In the genomic region with DNA sequence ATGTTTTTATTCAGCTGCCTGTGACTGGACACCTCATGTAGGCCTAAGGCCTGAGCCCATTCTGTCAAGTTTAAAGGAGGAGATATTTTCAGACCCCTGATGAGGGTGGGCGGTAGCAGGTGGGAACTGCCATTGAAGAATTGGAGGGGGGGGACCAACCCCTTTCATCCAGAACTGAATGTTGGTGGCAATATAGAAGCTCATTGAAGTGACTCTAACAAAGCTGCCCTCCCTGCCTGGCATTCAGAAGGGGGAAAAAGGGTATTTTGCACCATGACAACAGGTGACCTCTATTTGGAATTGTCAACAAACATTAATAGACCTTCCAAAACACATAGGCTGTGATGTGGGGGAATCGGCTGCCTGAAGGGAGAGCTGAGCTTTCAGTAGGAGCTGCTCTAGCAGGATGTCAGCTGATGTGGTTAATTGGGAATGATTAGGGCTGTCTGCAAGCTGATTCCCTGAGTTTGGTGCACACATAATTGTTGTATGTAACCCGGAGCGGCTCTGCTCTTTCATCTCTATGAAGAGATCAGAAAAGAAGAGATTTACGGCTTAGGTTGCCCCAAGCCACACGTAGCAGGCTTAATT, we compare ENCODE assay signal across 15 mouse cellular contexts.
DNase-seq lines count a peak whose midpoint lies in the region; ATAC-seq and TF ChIP-seq lines count a peak whose summit lies in the region.
"Had no signal": no experiment of that assay in that cellular context is flagged by ENCODE, and none has a peak within 500 bp of the region (broad histone marks: within the 10 kb centered on the region; RNA-seq: fewer than 3 reads in every experiment).

No protein-coding gene starts in this region.

- H3K9ac ChIP-seq in hindbrain, embryonic 12.5 days = no peak overlapping the region
- H3K9ac ChIP-seq in forebrain, embryonic 12.5 days = no peak overlapping the region
- no peak overlapping the region for H3K9ac ChIP-seq in limb, embryonic 11.5 days (ENCODE audit: low read length)
- no peak overlapping the region for H3K9ac ChIP-seq in lung, postnatal 0 days (replicated peaks; ENCODE audit: low read depth)
- H3K9ac ChIP-seq: heart, embryonic 15.5 days; lung, embryonic 15.5 days had no signal

- no peaks in the 10 kb centered on the region for H3K27me3 ChIP-seq in hindbrain, embryonic 12.5 days
- H3K27me3 ChIP-seq in hindbrain, embryonic 10.5 days (ENCODE audit: insufficient read depth, poor library complexity, severe bottlenecking) = peaks cover 5% of the 10 kb centered on the region; the same call in 1 of the 2 replicates
- peaks cover 73% of the 10 kb centered on the region for H3K27me3 ChIP-seq in forebrain, embryonic 12.5 days
- no peaks in the 10 kb centered on the region for H3K27me3 ChIP-seq in limb, embryonic 11.5 days (ENCODE audit: control insufficient read depth, insufficient read depth, low read length)
- H3K27me3 ChIP-seq in lung, postnatal 0 days (replicated peaks; ENCODE audit: insufficient read depth, low read length) = no peaks in the 10 kb centered on the region
- H3K27me3 ChIP-seq: heart, embryonic 15.5 days; lung, embryonic 15.5 days had no signal

- no peaks in the 10 kb centered on the region for H3K9me3 ChIP-seq in hindbrain, embryonic 12.5 days (replicated peaks)
- no peaks in the 10 kb centered on the region for H3K9me3 ChIP-seq in hindbrain, embryonic 10.5 days
- H3K9me3 ChIP-seq in forebrain, embryonic 12.5 days = no peaks in the 10 kb centered on the region
- no peaks in the 10 kb centered on the region for H3K9me3 ChIP-seq in limb, embryonic 11.5 days (ENCODE audit: control insufficient read depth, low read length)
- no peaks in the 10 kb centered on the region for H3K9me3 ChIP-seq in lung, postnatal 0 days (ENCODE audit: low read length)
- H3K9me3 ChIP-seq: heart, embryonic 15.5 days; lung, embryonic 15.5 days had no signal

- peaks cover 13% of the 10 kb centered on the region for H3K4me1 ChIP-seq in hindbrain, embryonic 12.5 days
- peaks cover 30% of the 10 kb centered on the region for H3K4me1 ChIP-seq in hindbrain, embryonic 10.5 days (replicated peaks)
- H3K4me1 ChIP-seq in forebrain, embryonic 12.5 days = peaks cover 22% of the 10 kb centered on the region
- H3K4me1 ChIP-seq in limb, embryonic 11.5 days (ENCODE audit: control insufficient read depth, insufficient read depth, low read length) = peaks cover 19% of the 10 kb centered on the region
- H3K4me1 ChIP-seq in lung, postnatal 0 days (ENCODE audit: insufficient read depth, low read depth, low read length) = no peaks in the 10 kb centered on the region

- no peak for DNase-seq in hindbrain, embryonic 10.5 days (ENCODE audit: low spot score)
- peak; percentile 39 for DNase-seq in limb, embryonic 11.5 days (ENCODE audit: low spot score)
- peak; percentile 81 for DNase-seq in retina, postnatal 1 day
- DNase-seq in thymus, adult 18-20 months = no peak
- no peak for DNase-seq in cerebellum, adult 9-11 months
- no peak for DNase-seq in lung, postnatal 0 days (ENCODE audit: low spot score)
- DNase-seq: cerebellum, postnatal 36 days; gastrocnemius, postnatal 25 days; kidney, adult 18-20 months; liver; spleen, adult 18-20 months had no signal

- TF ChIP-seq EP300 in lung, postnatal 0 days (IDR thresholded peaks at IDR 0.05) = no peak

- no peak overlapping the region for H3K4me3 ChIP-seq in hindbrain, embryonic 12.5 days
- no peak overlapping the region for H3K4me3 ChIP-seq in hindbrain, embryonic 10.5 days
- no peak overlapping the region for H3K4me3 ChIP-seq in forebrain, embryonic 12.5 days (replicated peaks)
- H3K4me3 ChIP-seq in limb, embryonic 11.5 days (ENCODE audit: low read depth, low read length) = no peak overlapping the region
- H3K4me3 ChIP-seq in lung, postnatal 0 days (ENCODE audit: low read depth, low read length) = no peak overlapping the region
- H3K4me3 ChIP-seq: heart, embryonic 15.5 days; lung, embryonic 15.5 days had no signal

- peak overlapping the region; percentile 9; the same call in 1 of the 2 replicates for H3K27ac ChIP-seq in hindbrain, embryonic 12.5 days
- H3K27ac ChIP-seq in hindbrain, embryonic 10.5 days = no peak overlapping the region
- H3K27ac ChIP-seq in forebrain, embryonic 12.5 days = peak overlapping the region; percentile 36; the same call in 1 of the 2 replicates
- H3K27ac ChIP-seq in limb, embryonic 11.5 days (replicated peaks; ENCODE audit: low read depth, low read length) = no peak overlapping the region
- H3K27ac ChIP-seq in lung, postnatal 0 days (ENCODE audit: low read length) = no peak overlapping the region
- H3K27ac ChIP-seq: heart, embryonic 15.5 days; lung, embryonic 15.5 days had no signal

- no peaks in the 10 kb centered on the region for H3K36me3 ChIP-seq in hindbrain, embryonic 12.5 days
- no peaks in the 10 kb centered on the region for H3K36me3 ChIP-seq in hindbrain, embryonic 10.5 days
- H3K36me3 ChIP-seq in forebrain, embryonic 12.5 days (replicated peaks) = no peaks in the 10 kb centered on the region
- no peaks in the 10 kb centered on the region for H3K36me3 ChIP-seq in limb, embryonic 11.5 days (ENCODE audit: control insufficient read depth, insufficient read depth, low read length)
- no peaks in the 10 kb centered on the region for H3K36me3 ChIP-seq in lung, postnatal 0 days (ENCODE audit: insufficient read depth, low read length)
- H3K36me3 ChIP-seq: heart, embryonic 15.5 days; lung, embryonic 15.5 days had no signal

- 51% methylated on average over 6 of the region's 6 CpGs for WGBS in hindbrain, embryonic 12.5 days
- 54% methylated on average over 6 of the region's 6 CpGs for WGBS in hindbrain, embryonic 10.5 days
- WGBS in forebrain, embryonic 12.5 days = 14% methylated on average over 6 of the region's 6 CpGs
- WGBS in limb, embryonic 11.5 days = 19% methylated on average over 6 of the region's 6 CpGs
- WGBS in lung, postnatal 0 days = 75% methylated on average over 6 of the region's 6 CpGs

- no peak for TF ChIP-seq CTCF in lung, postnatal 0 days (IDR thresholded peaks at IDR 0.05)

- no peak overlapping the region for H3K4me2 ChIP-seq in hindbrain, embryonic 12.5 days (replicated peaks)
- H3K4me2 ChIP-seq in forebrain, embryonic 12.5 days = peak overlapping the region; percentile 15; the same call in 1 of the 2 replicates
- H3K4me2 ChIP-seq in limb, embryonic 11.5 days (ENCODE audit: low read depth, severe bottlenecking) = no peak overlapping the region
- no peak overlapping the region for H3K4me2 ChIP-seq in lung, postnatal 0 days (replicated peaks; ENCODE audit: low read depth, low read length)
- H3K4me2 ChIP-seq: heart, embryonic 15.5 days; lung, embryonic 15.5 days had no signal

- no peak for ATAC-seq in hindbrain, embryonic 12.5 days (ENCODE audit: low FRiP score)
- peak; percentile 88 for ATAC-seq in forebrain, embryonic 12.5 days (ENCODE audit: low FRiP score)
- ATAC-seq in limb, embryonic 11.5 days (ENCODE audit: insufficient number of reproducible peaks, low FRiP score, low TSS enrichment, low read depth) = no peak
- ATAC-seq in lung, postnatal 0 days = no peak

Comparison
In these comparisons a context has a peak if more than half of its experiments do, and no peak if none do; other contexts are left out.
1. H3K27ac ChIP-seq: peak in hindbrain, embryonic 12.5 days (single experiment) and forebrain, embryonic 12.5 days (single experiment); none in hindbrain, embryonic 10.5 days (single experiment), limb, embryonic 11.5 days (single experiment) and lung, postnatal 0 days (single experiment).
2. DNase-seq: peak in limb, embryonic 11.5 days (single experiment) and retina, postnatal 1 day (single experiment); none in hindbrain, embryonic 10.5 days (single experiment), thymus, adult 18-20 months (0 of 2), cerebellum, adult 9-11 months (single experiment) and lung, postnatal 0 days (single experiment).